Mouse (Mus musculus): ENCODE measurements around the gene Olfr202. TPM values are rescaled to one million over a fixed set of nuclear protein-coding genes. Genes with fewer than 3 reads are reported as not detected.

The Olfr202 gene
- polyA plus RNA-seq, 1 experiment from 2014 or later: not detected

Other genes starting within 250 kb of the Olfr202 start
- not detected in 2 replicates for gene Olfr187, start 247.0 kb downstream of the Olfr202 start, polyA plus RNA-seq (2015; fragmentation: Nextera tagmentation; extraction: Ambion mirVana)
- gene Olfr190, start 208.8 kb downstream of the Olfr202 start, polyA plus RNA-seq (2015; fragmentation: Nextera tagmentation; extraction: Ambion mirVana): not detected in 2 replicates
- not detected in 2 replicates for gene Olfr191, start 197.0 kb downstream of the Olfr202 start, polyA plus RNA-seq (2015; fragmentation: Nextera tagmentation; extraction: Ambion mirVana)
- not detected in 2 replicates for gene Olfr193, start 174.9 kb downstream of the Olfr202 start, polyA plus RNA-seq (2015; fragmentation: Nextera tagmentation; extraction: Ambion mirVana)
- gene Olfr194, start 165.7 kb downstream of the Olfr202 start, polyA plus RNA-seq (2015; fragmentation: Nextera tagmentation; extraction: Ambion mirVana): not detected in 2 replicates
- not detected in 2 replicates for gene Olfr195, start 139.7 kb downstream of the Olfr202 start, polyA plus RNA-seq (2015; fragmentation: Nextera tagmentation; extraction: Ambion mirVana)
- not detected in 2 replicates for gene Olfr196, start 116.3 kb downstream of the Olfr202 start, polyA plus RNA-seq (2015; fragmentation: Nextera tagmentation; extraction: Ambion mirVana)
- not detected in 2 replicates for gene Olfr198, start 83.3 kb downstream of the Olfr202 start, polyA plus RNA-seq (2015; fragmentation: Nextera tagmentation; extraction: Ambion mirVana)
- gene Olfr199, start 67.0 kb downstream of the Olfr202 start, polyA plus RNA-seq (2015; fragmentation: Nextera tagmentation; extraction: Ambion mirVana): not detected in 2 replicates
- not detected in 2 replicates for gene Olfr201, start 14.2 kb downstream of the Olfr202 start, polyA plus RNA-seq (2015; fragmentation: Nextera tagmentation; extraction: Ambion mirVana)
- not detected in 2 replicates for gene Olfr203, start 12.1 kb upstream of the Olfr202 start, polyA plus RNA-seq (2015; fragmentation: Nextera tagmentation; extraction: Ambion mirVana)
- not detected in 2 replicates for gene Olfr204, start 31.5 kb upstream of the Olfr202 start, polyA plus RNA-seq (2015; fragmentation: Nextera tagmentation; extraction: Ambion mirVana)
- not detected in 2 replicates for gene Olfr205, start 44.3 kb upstream of the Olfr202 start, polyA plus RNA-seq (2015; fragmentation: Nextera tagmentation; extraction: Ambion mirVana)
- gene Olfr206, start 62.5 kb upstream of the Olfr202 start, polyA plus RNA-seq (2015; fragmentation: Nextera tagmentation; extraction: Ambion mirVana): not detected in 2 replicates
- not detected in 2 replicates for gene Olfr209, start 77.2 kb upstream of the Olfr202 start, polyA plus RNA-seq (2015; fragmentation: Nextera tagmentation; extraction: Ambion mirVana)
- not detected in 2 replicates for gene Gabrr3, start 120.5 kb upstream of the Olfr202 start, polyA plus RNA-seq (2015; fragmentation: Nextera tagmentation; extraction: Ambion mirVana)
- 16.4 and 17.1 TPM in 2 replicates for gene Riox2, start 185.0 kb upstream of the Olfr202 start, polyA plus RNA-seq (2015; fragmentation: Nextera tagmentation; extraction: Ambion mirVana)

All from hindbrain, embryonic 15.5 days (tissue).